Mouse (Mus musculus) large intestine, adult 2 months (tissue): ENCODE data around the gene Anapc4. TPM values are rescaled to one million over a fixed set of nuclear protein-coding genes. Genes with fewer than 3 reads are reported as not detected.

Experiments used
- DNase-seq: peaks from one replicate; pipeline ENCODE4 v3.0.0-alpha.2; 2012; ENCODE audit warnings: low read depth, low spot score
- WGBS: fragments of 180-500 bp; shearing (Covaris S2); methylation state at CpG from one replicate; pipeline ENCODE4 v1.1.7; 2018; 5-methylcytosine and 5-hydroxymethylcytosine counted together
- polyA plus RNA-seq: library from polyadenylated mRNA; depleted of rRNA; stranded (reverse); fragments of >200 nt; gene quantifications from 2 replicates; pipeline ENCODE4 v1.2.3, GENCODE M21; 2012

Anapc4 gene
- polyA plus RNA-seq, 1 experiment: 16.1 TPM

GRCm38 (mm10) chr5:52866361-52867155 lies 32.7 kb downstream of the Anapc4 start:
- WGBS: 87% methylated on average over 18 of the region's 18 CpGs
- DNase-seq: no peak

- WGBS: 73% methylated on average over 12 of the region's 12 CpGs
- no peak for DNase-seq
These were observed 35.3 kb downstream of the Anapc4 start for GRCm38 (mm10) chr5:52868918-52869703.

GRCm38 (mm10) chr5:52871461-52871860 lies 37.6 kb downstream of the Anapc4 start:
- no peak for DNase-seq
- WGBS: 65% methylated on average over 1 of the region's 1 CpGs

- DNase-seq: no peak
- 90% methylated on average over 13 of the region's 13 CpGs for WGBS
These were observed 38.2 kb downstream of the Anapc4 start for GRCm38 (mm10) chr5:52871986-52872385.

GRCm38 (mm10) chr5:52878847-52879246 lies 45.0 kb downstream of the Anapc4 start:
- DNase-seq: peak; percentile 28
- 5% methylated on average over 8 of the region's 14 CpGs for WGBS

- WGBS: 94% methylated on average over 6 of the region's 6 CpGs
- no peak for DNase-seq
These were observed 46.1 kb downstream of the Anapc4 start for GRCm38 (mm10) chr5:52879926-52880325.

- DNase-seq: no peak
- 42% methylated on average over 2 of the region's 2 CpGs for WGBS
These were observed 48.6 kb downstream of the Anapc4 start for GRCm38 (mm10) chr5:52882446-52882845.

- DNase-seq: peak; percentile 14
- 38% methylated on average over 12 of the region's 12 CpGs for WGBS
These were observed 53.3 kb downstream of the Anapc4 start for GRCm38 (mm10) chr5:52887085-52887484.

- no peak for DNase-seq
- WGBS: 80% methylated on average over 7 of the region's 7 CpGs
These were observed 56.1 kb downstream of the Anapc4 start for GRCm38 (mm10) chr5:52889919-52890318.

GRCm38 (mm10) chr5:52891949-52892835 lies 58.4 kb downstream of the Anapc4 start:
- 33% methylated on average over 12 of the region's 12 CpGs for WGBS
- no peak for DNase-seq

- no peak for DNase-seq
- WGBS: 91% methylated on average over 5 of the region's 5 CpGs
These were observed 60.1 kb downstream of the Anapc4 start for GRCm38 (mm10) chr5:52893938-52894337.

- DNase-seq: no peak
- 42% methylated on average over 4 of the region's 4 CpGs for WGBS
These were observed 70.4 kb downstream of the Anapc4 start for GRCm38 (mm10) chr5:52904246-52904645.

- no peak for DNase-seq
- WGBS: 30% methylated on average over 6 of the region's 6 CpGs
These were observed 70.9 kb downstream of the Anapc4 start for GRCm38 (mm10) chr5:52904671-52905070.

GRCm38 (mm10) chr5:52908246-52908645 lies 74.4 kb downstream of the Anapc4 start:
- DNase-seq: no peak
- WGBS: 86% methylated on average over 3 of the region's 3 CpGs

- no peak for DNase-seq
- 22% methylated on average over 12 of the region's 12 CpGs for WGBS
These were observed 76.4 kb downstream of the Anapc4 start for GRCm38 (mm10) chr5:52910159-52910591.

- no peak for DNase-seq
- 89% methylated on average over 10 of the region's 10 CpGs for WGBS
These were observed 77.6 kb downstream of the Anapc4 start for GRCm38 (mm10) chr5:52911286-52911870.

GRCm38 (mm10) chr5:52913711-52914110 lies 79.9 kb downstream of the Anapc4 start:
- DNase-seq: no peak
- WGBS: 82% methylated on average over 7 of the region's 7 CpGs

GRCm38 (mm10) chr5:52916186-52916585 lies 82.4 kb downstream of the Anapc4 start:
- DNase-seq: no peak
- 57% methylated on average over 6 of the region's 6 CpGs for WGBS
